Mouse (Mus musculus) kidney, embryonic 15.5 days (tissue): ENCODE results near the gene Metap1. TPM values are rescaled to one million over a fixed set of nuclear protein-coding genes. Genes with fewer than 3 reads are reported as not detected.

Experiments
- ATAC-seq: fragments of 200-750 bp; cut with Nextera tagmentation; replicated peaks from 2 replicates; pipeline ENCODE4 v1.8.0; 2017; ENCODE audit warnings: moderate TSS enrichment; ENCODE audit not compliant: low FRiP score
- H3K27ac ChIP-seq: fragments of 300-500 bp; sonication (generic); 2 replicates; pipeline ENCODE4 v1.5.1; 2015; ENCODE audit warnings: mild to moderate bottlenecking, inconsistent platforms
- H3K27me3 ChIP-seq: fragments of 300-500 bp; sonication (generic); 2 replicates; pipeline ENCODE4 v1.6.1; 2015; ENCODE audit warnings: inconsistent platforms
- H3K36me3 ChIP-seq: fragments of 300-500 bp; sonication (generic); 2 replicates; pipeline ENCODE4 v1.6.1; 2015; ENCODE audit warnings: inconsistent platforms
- H3K4me1 ChIP-seq: fragments of 300-500 bp; sonication (generic); 2 replicates; pipeline ENCODE4 v1.6.1; 2015; ENCODE audit warnings: inconsistent platforms
- H3K4me2 ChIP-seq: fragments of 300-500 bp; sonication (generic); 2 replicates; pipeline ENCODE4 v1.6.1; 2015; ENCODE audit warnings: moderate library complexity, mild to moderate bottlenecking, inconsistent platforms
- H3K4me3 ChIP-seq: fragments of 300-500 bp; sonication (generic); replicated peaks from 2 replicates; pipeline ENCODE4 v1.5.1; 2015; ENCODE audit warnings: mild to moderate bottlenecking, inconsistent platforms
- H3K9ac ChIP-seq: fragments of 300-500 bp; sonication (generic); 2 replicates; pipeline ENCODE4 v1.6.1; 2015; ENCODE audit warnings: mild to moderate bottlenecking, inconsistent platforms
- H3K9me3 ChIP-seq: fragments of 300-500 bp; sonication (generic); replicated peaks from 2 replicates; pipeline ENCODE4 v1.6.1; 2016; ENCODE audit warnings: inconsistent platforms
- WGBS: fragments of 180-500 bp; shearing (Covaris S2); methylation state at CpG from one replicate; pipeline ENCODE4 v1.1.7; 2015; ENCODE audit warnings: mixed read lengths; 5-methylcytosine and 5-hydroxymethylcytosine counted together
- polyA plus RNA-seq: library from polyadenylated mRNA; unstranded; fragments of >200 nt; fragmentation: Nextera tagmentation; extraction: Ambion mirVana; gene quantifications from 2 replicates; pipeline ENCODE4 v1.2.1, GENCODE M21; 2015

Metap1 gene
- polyA plus RNA-seq, 1 experiment from 2014 or later: 46.1 TPM

DNA sequence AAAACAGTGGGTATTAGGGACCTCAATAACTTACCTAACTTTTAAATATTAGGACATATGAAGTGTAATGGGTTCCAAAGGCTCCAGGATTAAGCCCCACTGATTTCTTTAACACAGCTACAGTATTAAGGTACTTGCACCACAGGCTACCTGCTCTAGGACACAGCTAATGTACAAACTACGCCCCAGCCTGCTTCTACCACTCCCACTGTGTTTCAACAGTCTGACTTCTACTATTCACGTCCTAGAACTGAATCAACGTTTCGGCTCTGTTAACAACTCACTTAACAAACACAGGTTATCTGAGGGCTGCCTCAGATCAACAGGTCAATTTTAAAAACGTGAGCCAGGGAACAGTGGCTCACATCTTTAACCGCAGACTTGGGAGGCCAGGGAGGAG, 25.5 kb downstream of the Metap1 start:
- Histone ChIP-seq H3K9ac (no peak overlapping the region), H3K4me3 (no peak overlapping the region), H3K4me2 (no peak overlapping the region), H3K36me3 (peaks cover 90% of the 10 kb centered on the region), H3K4me1 (peaks cover 6% of the 10 kb centered on the region), H3K27me3 (no peaks in the 10 kb centered on the region), H3K9me3 (no peaks in the 10 kb centered on the region), H3K27ac (no peak overlapping the region)
- WGBS: 85% methylated on average over 6 of the region's 6 CpGs
- ATAC-seq: no peak

DNA sequence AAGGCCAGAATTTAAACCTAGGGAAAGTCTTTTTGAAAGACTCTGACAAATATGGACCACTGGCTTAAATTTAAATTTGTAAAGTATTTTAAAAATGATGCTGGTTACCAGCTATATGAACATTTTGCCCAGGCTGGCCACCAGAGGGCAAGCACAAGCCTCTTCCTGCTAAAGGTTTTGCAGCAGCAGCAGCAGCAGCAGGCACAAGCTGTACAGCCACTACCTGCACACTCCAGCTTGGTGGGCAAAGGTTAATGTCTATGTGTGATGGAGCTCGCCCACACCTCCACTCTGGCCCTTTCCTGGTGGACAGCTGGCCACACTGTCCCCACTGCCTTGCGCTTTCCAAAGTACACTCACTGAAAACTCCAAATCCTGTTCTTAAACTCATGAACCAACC, 26.2 kb downstream of the Metap1 start:
- 47% methylated on average over 2 of the region's 2 CpGs for whole genome bisulfite sequencing
- Histone ChIP-seq H3K4me1 (peaks cover 6% of the 10 kb centered on the region), H3K27me3 (no peaks in the 10 kb centered on the region), H3K4me3 (no peak overlapping the region), H3K27ac (no peak overlapping the region), H3K9ac (no peak overlapping the region), H3K36me3 (peaks cover 89% of the 10 kb centered on the region), H3K9me3 (no peaks in the 10 kb centered on the region), H3K4me2 (no peak overlapping the region)
- peak; percentile 76 for ATAC-seq

DNA sequence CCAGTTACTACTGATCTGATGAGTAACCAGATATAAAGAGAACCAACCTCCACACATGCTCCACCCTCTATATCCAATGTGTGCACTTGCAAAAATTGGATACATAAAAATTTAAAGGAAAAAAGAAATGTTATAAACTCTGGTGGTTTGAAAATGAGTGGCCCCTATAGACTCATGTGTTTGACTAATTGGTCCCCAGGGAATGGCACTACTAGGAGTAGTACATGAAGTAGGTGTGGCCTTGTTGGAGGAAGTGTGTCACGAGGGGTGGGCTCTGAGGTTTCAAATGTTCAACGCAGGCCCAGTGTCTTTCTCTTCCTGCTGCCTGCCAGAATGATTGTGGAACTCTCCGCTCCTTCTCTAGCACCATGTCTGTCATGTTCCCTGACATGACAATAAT, 27.5 kb downstream of the Metap1 start:
- no peak overlapping the region for H3K9ac ChIP-seq
- H3K9me3 ChIP-seq: no peaks in the 10 kb centered on the region
- H3K4me2 ChIP-seq: no peak overlapping the region
- no peak overlapping the region for H3K4me3 ChIP-seq
- WGBS: 88% methylated on average over 3 of the region's 3 CpGs
- H3K27me3 ChIP-seq: no peaks in the 10 kb centered on the region
- no peak overlapping the region for H3K27ac ChIP-seq
- ATAC-seq: no peak
- peaks cover 6% of the 10 kb centered on the region for H3K4me1 ChIP-seq
- peaks cover 91% of the 10 kb centered on the region for H3K36me3 ChIP-seq

DNA sequence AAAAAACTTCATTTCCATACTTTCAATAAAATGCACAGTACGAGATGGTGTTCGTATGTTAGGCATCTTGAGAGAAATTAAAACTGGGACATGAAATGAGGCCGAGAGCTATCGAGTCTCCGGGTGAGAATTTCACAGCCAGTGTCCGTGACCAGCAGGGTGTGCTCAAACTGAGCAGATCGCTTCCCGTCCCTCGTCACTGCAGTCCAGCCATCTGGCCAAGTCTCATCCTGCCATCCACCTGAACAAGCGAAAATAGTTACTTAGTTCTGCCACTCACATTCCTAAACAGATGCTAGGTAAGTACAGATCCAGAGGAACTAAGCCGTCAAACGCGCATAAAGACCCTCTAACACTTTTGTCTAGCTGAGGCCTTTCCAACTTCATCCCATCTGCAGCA, 29.1 kb downstream of the Metap1 start:
- Histone ChIP-seq H3K27me3 (no peaks in the 10 kb centered on the region), H3K36me3 (peaks cover 91% of the 10 kb centered on the region), H3K27ac (no peak overlapping the region), H3K4me1 (peaks cover 6% of the 10 kb centered on the region), H3K9me3 (no peaks in the 10 kb centered on the region), H3K4me2 (no peak overlapping the region), H3K4me3 (no peak overlapping the region), H3K9ac (no peak overlapping the region)
- ATAC-seq: no peak; the same call in 1 of the 2 replicates
- WGBS: 78% methylated on average over 13 of the region's 13 CpGs

DNA sequence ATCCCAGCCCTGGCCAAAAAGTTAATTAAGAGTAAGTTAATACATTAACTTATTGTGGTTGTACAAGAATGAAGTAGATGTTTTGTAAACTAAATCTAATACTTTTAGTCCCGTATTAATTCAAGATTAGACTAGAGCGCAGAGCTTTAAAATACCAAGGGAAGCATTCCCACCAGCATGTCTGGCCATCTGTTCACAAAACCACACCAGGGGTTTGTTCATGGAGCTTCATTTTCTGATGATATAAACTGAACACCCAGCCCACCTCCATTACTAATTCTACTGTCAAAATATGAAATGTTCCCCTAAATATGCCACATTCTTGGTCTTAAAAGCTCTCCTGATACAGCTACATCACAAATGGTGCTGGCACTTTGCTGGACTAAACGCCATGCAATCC, 30.9 kb downstream of the Metap1 start:
- Histone ChIP-seq H3K9ac (no peak overlapping the region), H3K36me3 (peaks cover 91% of the 10 kb centered on the region)
- 96% methylated on average over 3 of the region's 3 CpGs for WGBS

DNA sequence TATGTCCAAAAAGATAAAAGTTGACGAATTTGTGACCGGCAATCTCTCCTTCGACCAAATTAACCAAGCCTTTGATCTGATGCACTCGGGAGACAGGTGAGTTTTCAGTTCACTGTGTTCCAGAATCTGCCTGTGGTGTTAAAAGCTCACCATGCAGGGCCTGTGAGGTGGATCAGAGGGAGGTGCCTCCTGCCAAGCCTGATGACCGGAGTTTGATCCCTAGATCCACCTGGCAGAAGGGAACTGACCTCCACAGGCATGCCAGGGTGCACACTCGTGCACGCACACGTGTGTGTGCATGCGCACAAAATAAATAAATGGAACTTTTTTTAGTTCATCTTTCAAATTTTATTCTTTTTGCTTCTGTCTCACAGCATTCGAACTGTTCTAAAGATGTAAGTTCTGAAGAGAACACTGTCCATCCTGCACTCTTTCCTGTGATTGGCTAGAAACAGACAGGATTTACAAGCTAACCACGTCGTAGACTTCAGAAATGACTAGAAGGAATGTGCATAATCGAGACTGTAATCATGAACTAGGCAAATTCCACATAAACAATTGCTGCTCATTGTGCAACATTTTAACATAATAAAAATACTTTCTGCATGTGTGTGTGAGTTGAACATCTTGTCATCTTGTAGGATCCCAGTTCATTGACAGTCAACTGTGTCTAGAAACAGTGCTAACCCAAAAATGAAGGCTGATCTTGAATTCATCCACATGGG, 34.4 kb downstream of the Metap1 start:
- H3K27ac ChIP-seq: no peak overlapping the region
- H3K4me1 ChIP-seq: no peaks in the 10 kb centered on the region
- H3K4me2 ChIP-seq: no peak overlapping the region
- no peak for ATAC-seq
- peaks cover 96% of the 10 kb centered on the region for H3K36me3 ChIP-seq
- no peak overlapping the region for H3K9ac ChIP-seq
- no peaks in the 10 kb centered on the region for H3K9me3 ChIP-seq
- 89% methylated on average over 13 of the region's 13 CpGs for WGBS
- no peaks in the 10 kb centered on the region for H3K27me3 ChIP-seq
- no peak overlapping the region for H3K4me3 ChIP-seq

More for the DNA sequence above, 30.9 kb downstream of the Metap1 start:
- Histone ChIP-seq H3K27me3 (no peaks in the 10 kb centered on the region), H3K9me3 (no peaks in the 10 kb centered on the region), H3K4me1 (peaks cover 4% of the 10 kb centered on the region; the same call in 1 of the 2 replicates), H3K27ac (no peak overlapping the region), H3K4me3 (no peak overlapping the region), H3K4me2 (no peak overlapping the region)
- no peak for ATAC-seq

DNA sequence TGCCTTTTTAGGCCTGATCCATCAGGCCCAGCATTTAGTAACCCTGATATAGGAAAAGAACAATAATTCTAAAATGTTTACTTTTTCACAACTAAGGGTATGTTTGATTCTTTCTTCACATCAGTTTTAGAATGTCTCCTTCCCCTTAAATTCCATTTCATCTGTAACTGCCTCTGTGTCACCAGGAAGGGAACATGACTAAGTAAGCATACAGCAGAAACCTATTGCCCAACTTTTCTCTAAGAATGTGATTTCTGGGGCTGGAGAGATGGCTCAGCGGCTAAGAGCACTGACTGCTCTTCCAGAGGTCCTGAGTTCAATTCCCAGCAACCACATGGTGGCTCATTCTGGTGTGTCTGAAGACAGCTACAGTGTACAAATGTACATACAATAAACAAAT, 35.1 kb downstream of the Metap1 start:
- 95% methylated on average over 1 of the region's 1 CpGs for WGBS
- Histone ChIP-seq H3K4me3 (no peak overlapping the region), H3K9me3 (no peaks in the 10 kb centered on the region), H3K9ac (no peak overlapping the region), H3K27me3 (no peaks in the 10 kb centered on the region), H3K4me2 (no peak overlapping the region), H3K4me1 (no peaks in the 10 kb centered on the region), H3K36me3 (peaks cover 96% of the 10 kb centered on the region), H3K27ac (no peak overlapping the region)
- no peak for ATAC-seq

DNA sequence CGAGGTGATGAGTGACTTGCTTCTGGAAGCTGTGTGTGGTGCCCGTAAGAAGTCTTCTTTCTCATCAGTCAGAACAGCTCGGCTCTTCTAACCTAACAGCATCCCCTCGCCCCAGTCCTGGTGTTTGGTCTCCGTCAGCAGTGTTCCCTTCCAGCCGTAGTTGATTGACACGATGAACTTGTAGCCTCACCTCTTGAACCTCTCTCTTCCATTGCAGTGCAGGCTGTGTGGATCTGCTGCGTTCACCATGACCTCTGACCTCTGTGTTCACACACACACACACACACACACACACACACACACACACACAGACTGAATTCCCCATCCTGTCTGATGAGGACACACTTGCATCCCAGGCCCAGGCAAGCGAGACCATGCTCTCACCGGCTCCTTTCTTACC, 37.1 kb downstream of the Metap1 start:
- ATAC-seq: no peak
- Histone ChIP-seq H3K27ac (no peak overlapping the region), H3K27me3 (no peaks in the 10 kb centered on the region), H3K4me1 (no peaks in the 10 kb centered on the region), H3K9me3 (no peaks in the 10 kb centered on the region), H3K4me2 (no peak overlapping the region), H3K9ac (no peak overlapping the region), H3K4me3 (no peak overlapping the region), H3K36me3 (peaks cover 95% of the 10 kb centered on the region)
- 85% methylated on average over 10 of the region's 10 CpGs for WGBS

DNA sequence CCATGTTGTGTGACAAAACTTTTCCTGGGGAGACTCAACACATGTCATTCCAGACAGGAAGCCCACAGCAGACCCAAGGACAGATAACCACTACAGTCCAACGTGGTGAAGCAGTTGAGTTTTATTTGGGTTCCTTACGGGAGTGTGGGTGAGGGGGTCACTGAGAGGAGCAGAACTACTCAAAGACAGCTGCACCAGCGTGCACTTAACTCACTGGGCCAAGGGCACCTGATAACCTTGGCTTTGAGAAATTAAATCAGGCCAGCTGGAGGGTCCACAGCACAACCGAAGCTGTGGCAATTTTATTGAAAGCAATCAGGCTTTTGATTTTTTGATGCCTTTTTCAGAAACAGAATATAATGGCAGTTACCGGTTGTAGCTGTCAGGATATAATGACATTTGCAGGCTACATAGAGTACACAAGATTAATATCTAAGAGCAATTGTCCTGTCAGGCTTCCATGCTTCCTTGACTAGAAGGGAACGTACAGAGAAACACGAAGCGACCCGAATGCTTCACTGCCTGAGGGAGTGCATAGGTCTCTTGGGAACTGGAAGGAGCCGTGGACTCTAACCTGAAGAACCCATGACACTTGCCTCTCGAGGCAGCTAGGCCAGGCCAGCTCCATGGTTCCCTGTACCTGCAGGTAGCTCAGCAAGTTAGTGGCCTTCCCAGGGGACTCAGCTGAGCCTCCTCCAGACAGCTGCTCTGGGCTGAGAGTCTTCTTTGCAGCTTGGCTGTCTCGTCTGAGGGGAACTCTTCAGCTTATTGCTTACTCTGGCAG, 41.0 kb downstream of the Metap1 start:
- Histone ChIP-seq H3K9ac (no peak overlapping the region), H3K4me3 (no peak overlapping the region), H3K36me3 (peaks cover 80% of the 10 kb centered on the region), H3K4me1 (peaks cover 9% of the 10 kb centered on the region), H3K9me3 (no peaks in the 10 kb centered on the region), H3K27ac (no peak overlapping the region), H3K27me3 (no peaks in the 10 kb centered on the region), H3K4me2 (no peak overlapping the region)
- no peak for ATAC-seq
- WGBS: 51% methylated on average over 12 of the region's 12 CpGs

DNA sequence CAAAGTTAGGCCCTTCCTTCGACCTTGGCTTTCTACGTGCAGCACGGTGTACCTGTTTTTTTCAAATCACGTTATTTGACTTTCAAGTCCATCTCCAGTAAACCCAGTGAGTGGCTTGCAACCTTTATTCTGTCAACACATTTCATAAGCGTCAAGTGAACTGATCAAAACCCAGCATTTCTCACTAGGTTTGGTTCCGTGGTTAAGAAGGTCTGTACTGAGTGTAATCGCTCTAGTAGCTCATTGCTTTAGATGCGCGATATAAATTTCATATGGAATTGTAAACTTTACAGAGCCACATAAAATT, 45.9 kb downstream of the Metap1 start:
- H3K27ac ChIP-seq: peak overlapping the region; percentile 87
- peak overlapping the region; percentile 80 for H3K9ac ChIP-seq
- peaks cover 9% of the 10 kb centered on the region for H3K4me1 ChIP-seq
- peak overlapping the region; percentile 90 for H3K4me2 ChIP-seq
- H3K27me3 ChIP-seq: no peaks in the 10 kb centered on the region
- ATAC-seq: no peak
- peak overlapping the region; percentile 81 for H3K4me3 ChIP-seq
- 2% methylated on average over 9 of the region's 9 CpGs for WGBS
- H3K36me3 ChIP-seq: peaks cover 34% of the 10 kb centered on the region
- H3K9me3 ChIP-seq: no peaks in the 10 kb centered on the region

DNA sequence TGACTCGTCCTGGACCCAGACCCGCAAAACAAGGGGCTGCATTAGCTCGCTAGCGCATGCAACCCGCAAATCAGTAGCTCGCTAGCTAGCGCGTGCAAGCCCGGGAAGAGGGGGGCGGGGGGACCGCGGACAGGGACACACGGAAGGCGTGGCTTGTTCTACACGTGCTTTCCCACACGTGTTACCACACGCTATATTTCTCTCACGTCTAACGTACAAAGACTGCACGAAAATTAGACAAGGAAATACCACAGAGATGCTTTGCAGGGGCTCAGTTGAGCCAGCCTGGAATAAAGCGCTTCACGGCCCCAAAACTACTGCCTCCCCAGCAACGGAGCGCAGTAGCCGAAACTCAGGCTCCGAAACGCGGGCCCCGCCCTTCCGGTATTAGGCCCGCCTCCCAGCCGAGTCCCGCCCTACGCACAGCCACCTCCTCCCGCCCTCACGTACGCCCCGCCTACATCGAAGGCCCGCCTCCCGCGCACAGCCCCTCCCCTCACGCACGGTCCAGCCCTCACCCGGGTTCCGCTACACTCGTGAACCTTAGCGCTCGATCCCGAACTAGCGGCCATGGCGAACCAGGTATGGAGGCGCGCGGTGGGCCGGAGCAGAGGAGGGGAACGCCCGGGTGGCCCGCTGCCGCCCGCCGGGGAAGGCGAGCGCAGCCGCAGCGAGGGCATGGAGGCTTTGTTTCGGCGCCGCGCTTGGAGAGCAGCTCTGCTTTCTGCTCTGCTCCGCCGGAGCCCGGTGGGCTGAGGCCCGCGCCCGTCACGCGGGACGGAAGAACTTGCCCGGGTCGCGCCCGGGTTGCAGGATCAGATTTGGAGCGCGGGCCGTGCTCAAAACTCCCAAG, 46.5 kb downstream of the Metap1 start, which contains the start of gene Adh5:
Adh5 (plus strand) TSS at position 482 of the 853 bp plus-strand sequence.
- Histone ChIP-seq H3K27me3 (no peaks in the 10 kb centered on the region), H3K27ac (peak within 1 kb of the TSS; percentile 87), H3K4me3 (peak within 1 kb of the TSS; percentile 81), H3K9me3 (no peaks in the 10 kb centered on the region), H3K9ac (peak within 1 kb of the TSS; percentile 80), H3K4me2 (peak within 1 kb of the TSS; percentile 90), H3K4me1 (peaks cover 9% of the 10 kb centered on the region), H3K36me3 (peaks cover 30% of the 10 kb centered on the region)
- WGBS: under 1% methylated on average over 83 of the region's 86 CpGs
- peak; percentile 98 for ATAC-seq

DNA sequence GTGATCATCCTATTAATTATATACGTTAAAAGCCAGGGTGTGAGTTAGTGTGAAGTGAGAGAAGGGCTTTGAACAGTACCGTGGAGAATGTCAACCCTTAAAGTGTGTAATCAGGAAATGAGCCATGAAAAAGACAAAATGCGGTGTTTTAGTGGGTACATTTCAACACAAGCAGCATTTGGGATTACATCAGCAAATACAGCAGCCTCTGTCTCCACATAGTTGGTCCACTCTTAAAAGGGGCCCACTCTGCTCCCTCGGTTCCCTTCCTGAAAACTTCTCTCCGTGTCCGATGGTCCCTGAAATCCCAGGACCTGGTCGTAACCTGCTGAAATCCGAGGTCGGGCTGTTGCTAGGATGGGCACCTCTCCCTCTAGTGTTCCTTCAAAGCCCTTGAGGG, 47.1 kb downstream of the Metap1 start:
- under 1% methylated on average over 9 of the region's 9 CpGs for WGBS
- peak overlapping the region; percentile 80 for H3K9ac ChIP-seq
- peak overlapping the region; percentile 81 for H3K4me3 ChIP-seq
- H3K9me3 ChIP-seq: no peaks in the 10 kb centered on the region
- no peaks in the 10 kb centered on the region for H3K27me3 ChIP-seq
- ATAC-seq: peak; percentile 0
- peak overlapping the region; percentile 90 for H3K4me2 ChIP-seq
- H3K4me1 ChIP-seq: peaks cover 9% of the 10 kb centered on the region
- H3K36me3 ChIP-seq: peaks cover 23% of the 10 kb centered on the region
- H3K27ac ChIP-seq: peak overlapping the region; percentile 87
